Mouse (Mus musculus) frontal cortex, postnatal 36 days (tissue): Measurements from ENCODE around the gene Wdr17.
A peak's percentile ranks its signal among the peaks of the same experiment; 100 is the strongest.

Experiments
- DNase-seq, 2 experiments: peaks; one replicate each; pipeline ENCODE4 v3.0.0; 2022; ENCODE audit warnings: low spot score in 2 of 2

Gene Wdr17

GRCm38 (mm10) chr8:54886987-54887785, at the start of gene Wdr17:
Gene Wdr17, minus strand, starts transcription at chr8:54887184.
- DNase-seq: peak in 1 of 2 experiments; percentile 73

DNA sequence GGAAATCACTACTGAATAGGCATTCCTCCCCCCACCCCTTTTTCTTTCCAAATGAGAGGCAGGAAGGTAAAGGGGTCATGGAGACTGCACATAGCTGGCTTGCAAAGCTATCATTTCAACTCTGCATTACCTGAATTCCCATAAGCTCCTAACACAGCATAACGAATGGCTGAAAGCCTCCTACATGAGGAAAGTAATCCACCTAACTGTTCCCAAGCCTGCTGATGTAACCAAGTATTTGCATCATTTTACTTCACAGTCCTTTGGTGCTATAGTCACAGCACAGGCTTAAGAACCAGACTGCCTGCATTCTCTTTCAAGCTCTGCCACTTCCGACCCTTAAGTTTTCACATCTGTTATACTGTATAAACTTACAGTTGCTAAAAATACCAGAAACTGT, 45.3 kb upstream of the Wdr17 start:
- no peak for DNase-seq

DNA sequence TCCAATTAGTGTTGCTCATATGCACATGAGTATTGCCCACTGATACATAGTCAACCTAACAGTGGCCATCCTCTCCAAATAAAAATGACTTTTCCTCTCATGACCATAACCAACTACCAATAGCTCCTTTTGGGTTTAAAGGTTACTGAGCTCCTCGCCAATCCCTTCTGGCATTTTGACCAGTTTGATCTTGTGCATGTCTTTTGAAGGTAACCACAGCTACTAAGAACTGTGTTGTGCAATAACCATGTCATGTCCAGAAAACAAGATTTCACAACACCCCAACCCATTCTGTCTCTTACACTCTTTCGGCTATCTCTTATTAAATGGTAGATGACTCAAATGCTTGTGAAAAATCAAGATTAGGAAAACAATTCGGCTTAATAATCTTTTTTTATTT, 38.0 kb upstream of the Wdr17 start:
- no peak for DNase-seq

GRCm38 (mm10) chr8:54922160-54922855, 35.3 kb upstream of the Wdr17 start:
- DNase-seq: peak; percentile 29 to 38

- no peak for DNase-seq
These were observed 30.7 kb upstream of the Wdr17 start for GRCm38 (mm10) chr8:54917710-54918109.

- no peak for DNase-seq
These were observed 25.9 kb upstream of the Wdr17 start for GRCm38 (mm10) chr8:54912891-54913290.

DNA sequence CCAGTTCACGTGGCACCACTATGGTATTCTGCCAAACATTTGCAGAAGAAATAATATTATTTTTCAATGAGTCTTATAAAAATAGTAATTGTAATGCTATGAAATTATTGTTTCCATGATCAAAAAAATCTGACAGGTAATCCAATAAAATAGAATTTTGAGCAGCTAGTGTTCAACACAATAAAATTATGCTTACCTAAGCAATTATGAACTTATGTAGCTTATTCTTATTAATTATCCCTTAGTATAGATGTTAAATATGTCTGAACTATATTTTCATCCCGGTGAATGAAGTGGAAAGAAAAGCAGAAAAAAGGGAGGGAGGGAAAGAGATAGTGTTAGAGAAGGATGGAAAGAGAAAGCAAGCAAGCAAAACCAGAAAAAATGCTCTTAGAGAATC, 12.5 kb upstream of the Wdr17 start:
- no peak for DNase-seq

GRCm38 (mm10) chr8:54894637-54895322, 7.8 kb upstream of the Wdr17 start:
- no peak for DNase-seq

DNA sequence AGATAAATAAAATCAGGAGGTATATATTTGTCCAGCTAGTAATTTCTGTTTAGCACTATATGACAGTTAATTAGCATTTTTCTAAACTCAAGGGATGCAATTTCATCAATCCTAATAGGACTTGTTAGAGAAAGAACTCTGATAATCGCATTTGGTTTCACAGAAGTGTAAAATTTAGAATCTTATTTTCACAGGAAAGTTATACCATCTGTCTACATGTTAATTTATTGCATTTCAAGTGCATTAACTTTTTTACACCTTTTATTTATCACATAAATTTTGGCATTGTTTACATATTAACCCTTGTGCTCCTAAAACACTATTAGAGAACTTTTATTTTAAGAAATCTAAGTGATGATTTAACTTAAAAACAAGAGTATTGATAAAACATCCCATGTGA, 7.2 kb upstream of the Wdr17 start:
- no peak for DNase-seq

DNA sequence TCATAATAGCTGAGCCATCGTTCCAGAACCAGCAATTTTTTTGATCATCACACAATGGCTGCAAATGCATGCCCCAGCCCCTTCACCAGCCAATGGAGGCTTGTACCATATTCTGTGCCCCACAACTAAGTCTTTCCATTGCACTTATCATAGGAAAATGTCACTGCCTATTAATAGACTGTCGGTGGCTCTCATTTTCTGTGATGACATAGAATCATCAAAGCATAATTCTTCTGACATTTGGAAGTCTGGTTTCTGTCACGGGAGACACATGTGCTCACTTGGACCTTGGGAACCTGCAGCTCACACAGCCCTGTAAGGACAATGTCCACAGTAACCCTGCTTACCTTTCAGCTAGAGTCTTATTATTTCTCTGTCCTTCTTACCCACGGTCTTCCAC, 424 bp downstream of the Wdr17 start:
- peak in 1 of 2 experiments; percentile 33 for DNase-seq

GRCm38 (mm10) chr8:54876458-54876857, 10.5 kb downstream of the Wdr17 start:
- DNase-seq: no peak

GRCm38 (mm10) chr8:54864761-54865064, 22.3 kb downstream of the Wdr17 start:
- peak in 1 of 2 experiments; percentile 26 for DNase-seq

- peak; percentile 34 to 76 for DNase-seq
These were observed 22.8 kb downstream of the Wdr17 start for GRCm38 (mm10) chr8:54864038-54864760.

DNA sequence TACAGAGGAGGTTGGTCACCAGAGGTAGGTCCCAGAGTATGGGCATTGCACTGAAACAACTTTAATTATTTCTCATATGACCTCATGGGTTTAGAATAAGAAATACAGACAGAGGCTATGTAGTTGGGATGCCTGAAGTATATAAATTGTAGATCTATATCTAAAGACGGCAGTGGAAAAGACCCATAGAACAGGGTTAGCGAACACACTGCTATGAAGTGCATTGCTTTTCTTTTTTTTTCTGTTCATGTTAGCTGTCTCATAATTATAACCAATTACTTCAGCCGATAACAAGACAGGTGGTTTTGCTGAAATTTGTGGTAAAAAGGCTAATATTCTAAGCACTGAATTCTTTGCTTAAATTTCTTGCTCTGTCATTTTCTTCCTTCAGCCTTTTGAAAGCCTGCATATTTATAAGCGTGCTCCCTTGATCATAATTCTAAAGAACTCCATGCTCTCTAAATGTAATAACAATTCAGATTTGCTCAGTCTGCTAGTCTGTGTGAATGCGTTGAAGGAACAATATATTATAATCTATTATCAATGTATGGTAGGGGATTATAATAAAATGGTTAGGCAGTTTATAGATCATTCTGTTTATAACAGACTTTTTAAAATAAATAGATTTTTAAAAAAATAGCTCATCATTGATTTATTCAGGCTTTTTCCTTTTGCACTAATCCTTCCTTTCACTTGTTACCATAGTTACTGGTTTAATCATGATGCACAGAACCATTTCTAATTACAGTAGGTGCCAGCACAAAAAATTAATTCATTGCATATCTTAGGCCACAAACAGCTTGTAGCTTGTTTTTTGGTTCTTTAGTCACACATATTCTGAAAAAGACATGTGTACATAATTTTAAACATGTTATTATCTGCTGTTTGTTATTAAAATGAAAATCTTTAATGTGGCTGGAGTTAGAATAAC, 50.7 kb downstream of the Wdr17 start:
- DNase-seq: no peak

DNA sequence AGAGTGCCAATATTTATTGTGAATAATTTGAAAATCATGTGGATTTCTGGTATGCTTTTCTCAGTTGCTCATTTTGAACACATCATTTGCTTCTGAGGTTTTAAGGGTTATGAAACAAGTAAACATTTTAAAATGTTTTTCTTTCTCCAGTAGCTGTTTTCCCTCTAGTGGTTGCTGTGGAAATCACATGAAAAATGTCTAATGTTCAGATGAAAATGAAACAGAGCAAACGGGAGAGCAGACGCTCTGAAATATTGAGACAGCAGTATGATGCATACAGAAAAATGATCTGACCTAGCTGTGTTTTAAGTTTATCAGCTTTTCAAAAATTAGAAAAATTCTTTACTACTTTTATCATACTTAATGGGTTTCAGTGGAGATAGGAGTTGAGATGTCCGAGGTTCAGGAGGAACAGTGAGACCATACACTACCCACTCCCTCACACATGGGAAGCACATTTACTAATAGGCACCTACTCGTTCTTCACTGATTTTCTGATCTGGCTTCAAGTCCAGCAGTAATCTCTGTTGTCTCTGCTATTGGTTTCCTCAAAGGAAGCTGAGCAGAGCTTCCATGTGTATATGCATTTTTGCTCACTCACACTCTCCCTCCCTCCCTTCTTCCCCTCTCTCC, 57.1 kb downstream of the Wdr17 start:
- DNase-seq: no peak

- no peak for DNase-seq
These were observed 59.0 kb downstream of the Wdr17 start for GRCm38 (mm10) chr8:54827974-54828373.

- DNase-seq: no peak
These were observed 64.0 kb downstream of the Wdr17 start for GRCm38 (mm10) chr8:54822956-54823355.

- no peak for DNase-seq
These were observed 68.3 kb downstream of the Wdr17 start for GRCm38 (mm10) chr8:54818651-54819050.

GRCm38 (mm10) chr8:54808217-54808616, 78.8 kb downstream of the Wdr17 start:
- no peak for DNase-seq

- no peak for DNase-seq
These were observed 80.8 kb downstream of the Wdr17 start for GRCm38 (mm10) chr8:54806173-54806572.

- no peak for DNase-seq
These were observed 94.3 kb downstream of the Wdr17 start for GRCm38 (mm10) chr8:54792699-54793061.
